Mouse (Mus musculus) cortical plate, adult 2 months (tissue): ENCODE data around the gene Sptbn4. TPM values are rescaled to one million over a fixed set of nuclear protein-coding genes. Genes with fewer than 3 reads are reported as not detected.

Experiments used
- H3K27ac ChIP-seq: fragments of 200-500 bp; 2 replicates; pipeline ENCODE4 v1.5.1; 2012; ENCODE audit warnings: low read length, control low read depth, inconsistent platforms; ENCODE audit not compliant: insufficient read depth
- H3K4me1 ChIP-seq: fragments of 200-500 bp; 2 replicates; pipeline ENCODE4 v1.6.1; 2011; ENCODE audit warnings: low read length; ENCODE audit not compliant: control insufficient read depth, insufficient read depth
- H3K4me3 ChIP-seq: fragments of 200-500 bp; 2 replicates; pipeline ENCODE4 v1.5.1; 2011; ENCODE audit warnings: mild to moderate bottlenecking, low read length, control low read depth; ENCODE audit not compliant: insufficient read depth
- CTCF ChIP-seq: fragments of 200-500 bp; IDR thresholded peaks from 2 replicates; pipeline ENCODE4 v1.5.1; 2011; ENCODE audit warnings: mild to moderate bottlenecking, control low read depth, low read length; ENCODE audit not compliant: insufficient read depth; ENCODE audit errors: extremely low read depth
- POLR2A ChIP-seq: fragments of 200-500 bp; IDR thresholded peaks from 2 replicates; pipeline ENCODE4 v1.6.1; 2011; ENCODE audit warnings: mild to moderate bottlenecking, low read length, control low read depth; ENCODE audit not compliant: insufficient read depth; ENCODE audit errors: extremely low read depth
- polyA plus RNA-seq: library from polyadenylated mRNA; depleted of rRNA; stranded (reverse); fragments of >200 nt; gene quantifications from 2 replicates; pipeline ENCODE4 v1.2.3, GENCODE M21; 2012

The Sptbn4 gene
- polyA plus RNA-seq, 1 experiment = 149 TPM

- no peaks in the 10 kb centered on the region; the same call in 1 of the 2 replicates for H3K4me1 ChIP-seq
- TF ChIP-seq CTCF (no peak), POLR2A (no peak)
- peak overlapping the region; percentile 70 for H3K4me3 ChIP-seq
- H3K27ac ChIP-seq = peak overlapping the region; percentile 94
Observed at GRCm38 (mm10) chr7:27487740-27488268, 40.3 kb upstream of the Sptbn4 start.

GRCm38 (mm10) chr7:27486770-27487697, 39.5 kb upstream of the Sptbn4 start, which contains the start of gene Sertad1:
TSS of gene Sertad1 (plus strand) at chr7:27486910.
- Histone ChIP-seq H3K4me3 (peak within 1 kb of the TSS; percentile 70), H3K4me1 (no peaks in the 10 kb centered on the region; the same call in 1 of the 2 replicates), H3K27ac (peak within 1 kb of the TSS; percentile 94)
- TF ChIP-seq CTCF (no peak), POLR2A (peak; percentile 100)

- no peak overlapping the region for H3K27ac ChIP-seq
- H3K4me1 ChIP-seq = no peaks in the 10 kb centered on the region; the same call in 1 of the 2 replicates
- TF ChIP-seq POLR2A (no peak), CTCF (no peak)
- H3K4me3 ChIP-seq = peak overlapping the region; percentile 70
Observed at GRCm38 (mm10) chr7:27486102-27486769, 38.8 kb upstream of the Sptbn4 start.

- no peak overlapping the region for H3K4me3 ChIP-seq
- TF ChIP-seq POLR2A (no peak), CTCF (no peak)
- no peaks in the 10 kb centered on the region; the same call in 1 of the 2 replicates for H3K4me1 ChIP-seq
- H3K27ac ChIP-seq = no peak overlapping the region
Observed at GRCm38 (mm10) chr7:27483860-27484259, 36.4 kb upstream of the Sptbn4 start.

- TF ChIP-seq CTCF = no peak
- TF ChIP-seq POLR2A = peak; percentile 37; the same call in 1 of the 2 replicates
- Histone ChIP-seq H3K4me3 (peak overlapping the region; percentile 40), H3K27ac (peak overlapping the region; percentile 10; the same call in 1 of the 2 replicates), H3K4me1 (no peaks in the 10 kb centered on the region)
Observed at GRCm38 (mm10) chr7:27481627-27481969, 34.1 kb upstream of the Sptbn4 start.

GRCm38 (mm10) chr7:27480927-27481626, 33.6 kb upstream of the Sptbn4 start:
- no peak overlapping the region for H3K27ac ChIP-seq
- TF ChIP-seq POLR2A = no peak
- TF ChIP-seq CTCF = no peak
- H3K4me1 ChIP-seq = no peaks in the 10 kb centered on the region
- peak overlapping the region; percentile 40 for H3K4me3 ChIP-seq

GRCm38 (mm10) chr7:27480506-27480905, 33.0 kb upstream of the Sptbn4 start:
- TF ChIP-seq CTCF (no peak), POLR2A (no peak)
- Histone ChIP-seq H3K4me3 (no peak overlapping the region), H3K27ac (no peak overlapping the region), H3K4me1 (no peaks in the 10 kb centered on the region)

- TF ChIP-seq CTCF = no peak
- TF ChIP-seq POLR2A = no peak
- no peaks in the 10 kb centered on the region for H3K4me1 ChIP-seq
- no peak overlapping the region for H3K27ac ChIP-seq
- H3K4me3 ChIP-seq = no peak overlapping the region
Observed at GRCm38 (mm10) chr7:27479750-27480149, 32.3 kb upstream of the Sptbn4 start.

GRCm38 (mm10) chr7:27478561-27478960, 31.1 kb upstream of the Sptbn4 start:
- TF ChIP-seq CTCF = no peak
- Histone ChIP-seq H3K27ac (no peak overlapping the region), H3K4me1 (no peaks in the 10 kb centered on the region), H3K4me3 (no peak overlapping the region)
